Mouse (Mus musculus) mature B cell (primary cell): ENCODE results near the gene Ewsr1.

Source experiments
- in situ Hi-C: fragments of 300-500 bp; cut with MboI; formaldehyde crosslinking; loops from 2 replicates; pipeline ENCODE4 v1.14.3; 2019

Ewsr1 gene

GRCm38 (mm10) chr11:5098736-5099542 is at the start of gene Ewsr1, which contains the start of gene Rhbdd3:
Gene Ewsr1 (minus strand): TSS chr11:5099266.
Gene Rhbdd3 (plus strand): TSS chr11:5098926.
- in situ Hi-C loops, result no loop called here

- in situ Hi-C loops, result no loop called here
Observed at GRCm38 (mm10) chr11:5145600-5145999, 46.5 kb upstream of the Ewsr1 start.

- in situ Hi-C loops, result no loop called here
Observed at GRCm38 (mm10) chr11:5141965-5142364, 42.9 kb upstream of the Ewsr1 start.

DNA sequence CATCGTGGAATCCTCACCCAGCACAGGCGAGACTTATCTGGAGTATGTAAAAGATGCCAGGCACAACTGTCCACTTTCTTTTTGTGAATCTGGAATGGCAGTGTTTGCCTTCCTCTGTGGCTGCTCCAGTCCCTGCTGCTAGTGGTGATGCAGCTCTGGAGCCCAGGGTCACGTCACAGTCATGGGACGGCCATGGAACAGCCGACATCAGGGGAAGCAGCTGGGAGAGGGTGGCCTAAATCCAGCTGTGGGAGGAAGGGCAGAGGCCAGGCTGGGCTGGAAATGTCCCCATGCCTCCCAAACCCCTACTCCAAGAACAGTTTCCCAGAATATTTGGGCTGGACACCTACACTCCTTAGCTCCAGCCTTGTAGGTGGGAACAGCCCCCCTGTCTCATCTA is 42.2 kb upstream of the Ewsr1 start:
- in situ Hi-C loops, result no loop called here

DNA sequence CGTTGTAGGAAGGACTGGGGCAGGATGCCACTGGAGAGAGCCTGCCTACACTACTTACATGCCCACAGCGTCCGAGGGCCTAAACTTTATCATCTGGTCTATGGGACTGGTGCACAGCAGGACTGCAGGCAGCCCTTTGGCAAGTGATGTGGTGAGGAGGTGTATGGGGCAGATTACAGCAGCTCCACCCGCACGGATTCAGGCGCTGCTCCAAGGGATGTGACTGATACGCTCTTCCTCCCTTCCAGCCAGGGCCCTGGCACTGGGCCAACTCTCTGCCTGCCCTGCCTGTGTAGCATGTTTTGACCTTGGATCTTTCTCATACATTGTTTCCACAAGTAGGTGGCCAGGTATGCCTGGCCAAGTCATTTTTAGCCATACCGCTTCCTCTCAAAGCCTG is 41.6 kb upstream of the Ewsr1 start:
- in situ Hi-C loops, result no loop called here

DNA sequence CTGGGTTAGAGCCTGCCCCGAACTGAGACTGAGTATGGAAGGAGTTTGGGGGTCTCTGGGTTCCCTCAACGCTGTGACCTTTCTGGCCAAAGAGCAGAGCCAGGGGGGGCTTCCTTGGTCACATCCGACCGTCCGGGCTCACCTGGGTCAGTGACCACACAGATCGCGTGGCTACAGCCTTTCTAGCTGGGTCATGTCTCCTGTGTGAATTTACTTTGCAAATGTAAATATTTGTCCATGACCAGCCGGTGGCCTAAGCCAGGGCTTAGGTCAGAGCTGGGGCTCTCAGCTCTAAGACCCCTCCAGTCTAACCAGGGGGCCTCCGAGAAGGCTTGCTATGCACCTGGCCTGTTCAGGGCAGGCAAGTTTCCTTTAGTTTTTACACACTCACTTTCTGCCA is 40.3 kb upstream of the Ewsr1 start:
- in situ Hi-C loops, result no loop called here

- in situ Hi-C loops, result no loop called here
Observed at GRCm38 (mm10) chr11:5138642-5139041, 39.6 kb upstream of the Ewsr1 start.

DNA sequence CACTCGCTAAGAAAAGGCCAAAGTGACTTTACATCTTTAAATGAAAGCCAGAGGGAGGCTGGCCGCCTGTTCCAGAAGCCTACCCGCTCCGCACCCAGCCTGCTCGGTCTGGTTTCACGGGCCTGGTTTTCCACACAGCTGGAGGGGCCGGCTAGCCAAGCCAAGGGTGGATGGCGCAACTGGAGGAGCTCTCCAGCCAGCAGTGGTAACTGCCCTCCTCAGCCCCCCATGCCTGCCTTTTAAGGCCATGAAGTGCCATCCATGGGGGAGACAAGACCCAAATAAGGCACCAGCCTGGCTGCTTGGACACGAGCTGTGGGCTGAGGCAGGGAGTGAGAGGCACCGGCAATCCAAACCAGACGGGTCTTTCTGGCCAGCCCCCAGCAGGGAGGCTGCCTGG is 36.8 kb upstream of the Ewsr1 start:
- in situ Hi-C loops, result no loop called here

DNA sequence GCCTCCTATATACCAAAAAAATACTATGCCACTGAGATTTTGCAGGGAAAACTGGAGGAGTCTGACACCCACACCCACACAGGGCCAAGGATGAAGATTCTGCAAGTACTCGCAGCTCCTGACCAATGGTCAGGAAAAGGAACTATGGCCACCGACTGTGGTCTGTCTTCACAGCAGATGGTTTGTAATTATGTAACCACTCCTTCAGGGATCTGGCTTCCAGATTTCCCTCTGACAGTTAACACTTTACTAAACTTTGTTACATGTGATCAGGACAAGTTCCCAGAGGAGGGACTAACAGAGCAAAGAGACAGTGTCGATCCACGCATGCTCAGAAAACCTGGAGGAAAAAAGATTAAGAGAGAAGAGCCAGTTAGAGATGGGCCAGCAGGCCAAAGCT is 33.7 kb upstream of the Ewsr1 start:
- in situ Hi-C loops, result no loop called here

- in situ Hi-C loops, result no loop called here
Observed at GRCm38 (mm10) chr11:5130111-5130665, 31.1 kb upstream of the Ewsr1 start.

GRCm38 (mm10) chr11:5129035-5129480 is 30.0 kb upstream of the Ewsr1 start:
- in situ Hi-C loops, result no loop called here

DNA sequence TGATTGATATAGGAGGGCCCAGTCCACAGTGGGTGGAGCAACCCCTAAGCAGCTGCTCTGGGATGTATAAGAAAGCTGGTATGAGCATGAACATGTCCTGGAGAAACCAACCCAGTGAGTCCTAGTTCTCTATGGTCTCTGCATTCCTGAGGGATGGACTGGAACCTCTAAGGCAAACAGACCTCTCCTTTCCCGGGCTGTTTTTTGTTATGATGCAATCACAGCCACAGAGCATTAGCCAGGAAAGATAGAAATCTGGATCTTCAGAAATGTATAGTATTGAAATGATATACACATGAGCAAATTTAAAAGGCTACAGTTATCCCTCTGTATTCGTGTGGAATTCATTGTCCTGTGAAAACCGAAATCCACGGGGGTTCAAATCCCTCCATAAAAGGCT is 26.6 kb upstream of the Ewsr1 start:
- in situ Hi-C loops, result no loop called here

DNA sequence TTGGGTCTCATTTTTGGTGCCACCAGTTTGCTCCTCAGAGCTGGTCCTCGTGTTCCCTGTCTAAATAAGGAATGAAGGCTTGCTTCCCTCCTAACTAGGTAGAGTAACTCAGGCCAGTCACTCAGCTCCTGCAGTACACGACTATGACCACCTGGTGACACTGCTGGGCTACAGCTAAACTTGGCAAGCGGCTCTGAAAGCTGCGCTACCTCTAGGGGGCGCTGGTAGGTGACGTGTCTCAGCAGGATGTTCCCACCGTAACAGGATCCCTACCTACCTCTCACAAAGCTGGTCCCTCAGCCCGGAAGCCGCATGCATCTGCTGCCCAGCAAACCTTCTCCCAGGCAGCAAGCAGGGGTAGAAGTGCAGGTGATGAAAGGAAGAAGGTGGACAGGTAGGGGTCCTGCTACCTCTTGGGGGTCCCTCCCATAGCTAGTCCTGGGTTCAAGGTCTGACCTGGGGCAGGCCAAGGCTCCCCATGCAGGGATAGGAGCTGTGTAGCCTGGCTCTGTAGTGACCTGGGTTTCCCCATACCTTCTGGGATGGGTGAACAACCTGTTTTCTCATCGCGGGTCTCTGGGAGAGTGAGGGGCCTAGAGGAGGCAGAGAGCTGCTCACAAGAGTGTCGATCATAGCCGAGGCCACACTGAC is 16.0 kb upstream of the Ewsr1 start:
- in situ Hi-C loops, result no loop called here

DNA sequence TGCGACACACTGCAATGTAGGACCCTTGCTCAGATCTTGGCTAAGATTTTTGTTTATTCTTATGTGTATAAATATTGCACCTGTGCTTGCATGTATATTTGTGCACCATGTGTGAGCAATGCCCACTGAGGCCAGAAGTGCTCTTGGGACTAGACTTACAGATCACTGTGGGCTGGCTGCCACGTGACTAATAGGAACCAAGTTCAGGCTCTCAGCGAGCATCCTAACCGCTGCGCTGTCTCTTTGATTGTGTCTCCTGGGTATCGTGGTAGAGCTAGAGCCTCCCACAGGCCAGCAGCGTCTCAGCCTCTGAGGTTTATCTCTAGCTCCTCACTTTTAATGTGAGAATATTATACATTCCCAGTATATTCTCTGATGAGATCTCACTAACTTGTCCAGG is 14.6 kb upstream of the Ewsr1 start:
- in situ Hi-C loops, result no loop called here

DNA sequence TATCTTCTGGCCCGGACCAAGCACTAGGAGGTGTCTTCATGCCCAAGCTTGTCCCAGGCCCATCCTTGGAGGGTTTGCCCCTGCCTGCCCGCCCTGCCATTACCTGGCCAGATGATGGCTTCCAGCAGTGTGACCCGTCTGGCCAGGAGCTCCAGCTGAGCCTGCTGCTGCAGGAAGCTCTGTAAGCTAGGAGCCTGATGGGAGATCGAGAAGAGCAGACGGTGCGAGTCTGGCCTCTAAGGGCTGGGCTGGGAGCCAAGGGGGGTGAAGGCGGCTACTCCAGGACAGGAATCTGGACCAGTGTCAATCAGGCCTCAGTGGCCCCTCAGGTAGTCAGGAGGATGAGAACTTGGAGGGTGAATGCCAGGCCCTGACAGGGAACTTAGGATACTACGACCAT is 10.4 kb upstream of the Ewsr1 start:
- in situ Hi-C loops, result no loop called here

- in situ Hi-C loops, result no loop called here
Observed at GRCm38 (mm10) chr11:5103986-5104509, 5.0 kb upstream of the Ewsr1 start.

GRCm38 (mm10) chr11:5102384-5102783 is 3.3 kb upstream of the Ewsr1 start:
- in situ Hi-C loops, result no loop called here

- in situ Hi-C loops, result no loop called here
Observed at GRCm38 (mm10) chr11:5101641-5102040, 2.6 kb upstream of the Ewsr1 start.

DNA sequence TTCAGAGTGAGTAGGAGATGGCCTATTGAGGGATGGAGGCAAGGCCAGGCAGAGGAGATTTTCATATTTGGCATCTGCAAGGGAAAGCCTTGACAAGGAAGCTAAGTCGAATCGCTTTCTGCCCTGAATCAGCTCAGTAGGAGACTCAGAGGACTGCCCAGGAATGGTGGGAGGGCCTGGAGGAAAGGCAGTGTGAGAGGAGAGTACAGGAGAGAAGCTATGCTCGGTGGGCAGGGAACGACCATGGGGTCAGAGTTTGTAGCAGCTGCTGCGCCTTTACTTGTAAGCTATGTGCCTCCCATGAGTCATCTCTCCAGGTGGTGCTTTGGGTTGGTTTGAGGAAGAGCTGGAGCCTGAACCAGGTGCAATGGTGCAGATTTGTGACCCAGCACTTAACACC is 1.7 kb upstream of the Ewsr1 start:
- in situ Hi-C loops, result no loop called here

DNA sequence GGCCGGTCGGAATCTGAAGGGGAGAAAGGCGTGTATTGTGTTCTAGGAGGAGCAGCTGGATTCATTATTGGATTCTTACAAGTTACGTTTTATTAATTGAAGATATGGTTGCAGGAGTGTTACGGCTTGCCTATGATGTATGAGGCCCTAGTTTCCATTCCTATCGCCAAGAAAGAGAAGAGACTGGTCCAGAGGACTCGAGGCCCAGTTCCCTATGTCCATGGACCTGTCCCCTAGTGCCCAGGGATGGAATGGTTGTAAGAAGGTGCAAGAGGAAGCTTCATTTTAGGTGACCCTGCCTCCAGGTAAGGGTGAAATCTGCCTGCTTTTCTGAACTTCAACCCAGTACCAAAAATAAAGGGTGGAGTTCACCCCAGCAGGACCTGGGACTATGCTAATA is 1.2 kb upstream of the Ewsr1 start:
- in situ Hi-C loops, result no loop called here

DNA sequence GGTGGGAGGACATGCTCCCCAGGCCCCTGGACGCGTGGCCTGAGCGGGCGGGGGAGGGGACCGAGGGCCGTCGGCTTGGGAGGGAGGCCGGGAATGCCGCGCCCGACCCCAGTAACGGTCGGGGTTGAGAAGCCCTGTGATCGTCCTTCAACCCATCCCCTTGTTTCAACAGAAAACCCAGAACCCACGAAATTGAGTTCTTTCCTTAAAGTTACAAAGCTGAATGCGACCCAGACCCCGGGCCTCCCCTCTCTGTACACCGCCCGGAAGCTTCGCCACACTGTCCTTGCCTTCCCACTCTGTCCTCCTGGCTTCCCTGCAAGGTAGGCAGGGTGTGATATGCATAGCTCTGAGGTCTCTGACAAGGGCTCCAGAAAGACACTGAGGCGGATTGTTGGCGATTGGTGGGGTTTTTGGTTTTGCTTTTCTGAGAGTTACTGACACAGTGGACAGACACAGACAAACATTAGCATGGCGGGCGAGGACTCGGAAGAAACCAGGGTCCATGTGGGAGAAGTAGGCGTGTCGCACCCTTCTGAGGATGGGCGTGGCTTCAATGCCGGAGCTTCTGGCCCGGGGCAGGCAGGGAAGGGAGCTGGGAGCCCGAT is 614 bp upstream of the Ewsr1 start:
- in situ Hi-C loops, result no loop called here

GRCm38 (mm10) chr11:5098035-5098735 is 881 bp downstream of the Ewsr1 start:
- in situ Hi-C loops, result no loop called here
